Mouse (Mus musculus): ENCODE results near the gene Hsd17b3. TPM values are rescaled to one million over a fixed set of nuclear protein-coding genes. Genes with fewer than 3 reads are reported as not detected.
A peak's percentile ranks its signal among the peaks of the same experiment; 100 is the strongest.
"Not testable (repeated sequence)": the region's sequence is repeated elsewhere in the genome, so short reads cannot be mapped to it uniquely, and the experiment has no call there.

Gene Hsd17b3
- total RNA-seq, 2 experiments from 2014 or later: not detected

- DNase-seq: no peak
Observed at GRCm38 (mm10) chr13:64081012-64081919, 7.8 kb downstream of the Hsd17b3 start.

GRCm38 (mm10) chr13:64077591-64077990, 11.4 kb downstream of the Hsd17b3 start:
- no peak for DNase-seq

GRCm38 (mm10) chr13:64076074-64076473, 13.0 kb downstream of the Hsd17b3 start:
- DNase-seq: no peak

GRCm38 (mm10) chr13:64066653-64067052, 22.4 kb downstream of the Hsd17b3 start:
- DNase-seq: no peak

GRCm38 (mm10) chr13:64064276-64064675, 24.8 kb downstream of the Hsd17b3 start:
- no peak for DNase-seq

- no peak for DNase-seq
Observed at GRCm38 (mm10) chr13:64060935-64061506, 28.0 kb downstream of the Hsd17b3 start.

GRCm38 (mm10) chr13:64053959-64054358, 35.1 kb downstream of the Hsd17b3 start:
- no peak for DNase-seq

GRCm38 (mm10) chr13:64052281-64052680, 36.7 kb downstream of the Hsd17b3 start:
- DNase-seq: not testable (repeated sequence)

GRCm38 (mm10) chr13:64050895-64051294, 38.1 kb downstream of the Hsd17b3 start:
- no peak for DNase-seq

- DNase-seq: no peak
Observed at GRCm38 (mm10) chr13:64049535-64049934, 39.5 kb downstream of the Hsd17b3 start.

GRCm38 (mm10) chr13:64048467-64048866, 40.6 kb downstream of the Hsd17b3 start:
- DNase-seq: no peak

- no peak for DNase-seq
Observed at GRCm38 (mm10) chr13:64039976-64040375, 49.1 kb downstream of the Hsd17b3 start.

GRCm38 (mm10) chr13:64038114-64038513, 50.9 kb downstream of the Hsd17b3 start:
- no peak for DNase-seq

GRCm38 (mm10) chr13:64036079-64037011, 52.7 kb downstream of the Hsd17b3 start:
- DNase-seq: peak; percentile 72

GRCm38 (mm10) chr13:64035036-64035435, 54.0 kb downstream of the Hsd17b3 start:
- DNase-seq: no peak

- no peak for DNase-seq
Observed at GRCm38 (mm10) chr13:64033921-64034320, 55.1 kb downstream of the Hsd17b3 start.

GRCm38 (mm10) chr13:64033181-64033580, 55.8 kb downstream of the Hsd17b3 start:
- no peak for DNase-seq

- DNase-seq: no peak
Observed at GRCm38 (mm10) chr13:64031254-64031653, 57.8 kb downstream of the Hsd17b3 start.

- DNase-seq: no peak
Observed at GRCm38 (mm10) chr13:64030792-64031191, 58.2 kb downstream of the Hsd17b3 start.

GRCm38 (mm10) chr13:64024803-64025202, 64.2 kb downstream of the Hsd17b3 start:
- no peak for DNase-seq

GRCm38 (mm10) chr13:64022786-64023468, 66.1 kb downstream of the Hsd17b3 start:
- DNase-seq: no peak

- DNase-seq: peak; percentile 61
Observed at GRCm38 (mm10) chr13:64020902-64021311, 68.1 kb downstream of the Hsd17b3 start.

Measured in gastrocnemius, postnatal 10 days (tissue).